Mouse (Mus musculus) lung, embryonic 14.5 days (tissue): ENCODE data around the gene Tmem45b. TPM values are rescaled to one million over a fixed set of nuclear protein-coding genes. Genes with fewer than 3 reads are reported as not detected.

Experiments used
- ATAC-seq: fragments of 200-750 bp; cut with Nextera tagmentation; 2 replicates; pipeline ENCODE4 v1.8.0; 2017; ENCODE audit warnings: mild to moderate bottlenecking, moderate TSS enrichment, moderate library complexity; ENCODE audit not compliant: insufficient read depth
- DNase-seq: peaks from one replicate; pipeline ENCODE4 v3.0.0-alpha.2; 2015
- H3K27ac ChIP-seq: fragments of 300-500 bp; sonication (generic); 2 replicates; pipeline ENCODE4 v1.5.1; 2014; ENCODE audit warnings: low read depth, mild to moderate bottlenecking, moderate library complexity
- H3K27me3 ChIP-seq: fragments of 300-500 bp; sonication (generic); 2 replicates; pipeline ENCODE4 v1.6.1; 2014; ENCODE audit warnings: low read length, control low read depth; ENCODE audit not compliant: insufficient read depth
- H3K36me3 ChIP-seq: fragments of 300-500 bp; sonication (generic); 2 replicates; pipeline ENCODE4 v1.6.1; 2014; ENCODE audit warnings: control low read depth; ENCODE audit not compliant: insufficient read depth
- H3K4me1 ChIP-seq: fragments of 300-500 bp; sonication (generic); 2 replicates; pipeline ENCODE4 v1.6.1; 2014; ENCODE audit warnings: antibody characterized with exemption, control low read depth; ENCODE audit not compliant: insufficient read depth
- H3K4me2 ChIP-seq: fragments of 300-500 bp; sonication (generic); 2 replicates; pipeline ENCODE4 v1.6.1; 2014; ENCODE audit warnings: mild to moderate bottlenecking
- H3K4me3 ChIP-seq: fragments of 300-500 bp; sonication (generic); 2 replicates; pipeline ENCODE4 v1.5.1; 2014; ENCODE audit warnings: low read depth, low read length
- H3K9ac ChIP-seq: fragments of 300-500 bp; sonication (generic); 2 replicates; pipeline ENCODE4 v1.6.1; 2014
- H3K9me3 ChIP-seq: fragments of 300-500 bp; sonication (generic); 2 replicates; pipeline ENCODE4 v1.6.1; 2016; ENCODE audit warnings: low read depth, low read length, control low read depth
- CTCF ChIP-seq: IDR thresholded peaks from 2 replicates; pipeline ENCODE4 v1.5.1; 2016; ENCODE audit warnings: antibody characterized with exemption, low read depth
- WGBS: fragments of 180-500 bp; shearing (Covaris S2); extraction: QIAGEN DNeasy Blood & Tissue Kit; methylation state at CpG from one replicate; pipeline ENCODE4 v1.1.7; 2014; 5-methylcytosine and 5-hydroxymethylcytosine counted together
- polyA plus RNA-seq: library from polyadenylated mRNA; unstranded; fragments of >200 nt; fragmentation: Nextera tagmentation; extraction: Ambion mirVana; gene quantifications from 2 replicates; pipeline ENCODE4 v1.2.1, GENCODE M21; 2014

Gene Tmem45b
- polyA plus RNA-seq, 1 experiment from 2014 or later: 0.25 TPM

- Histone ChIP-seq H3K9me3 (no peaks in the 10 kb centered on the region), H3K9ac (no peak overlapping the region), H3K4me2 (no peak overlapping the region), H3K27me3 (no peaks in the 10 kb centered on the region), H3K27ac (no peak overlapping the region), H3K4me1 (no peaks in the 10 kb centered on the region), H3K4me3 (no peak overlapping the region), H3K36me3 (no peaks in the 10 kb centered on the region)
- WGBS: 79% methylated on average over 7 of the region's 7 CpGs
- TF ChIP-seq CTCF: no peak
- ATAC-seq (no peak), DNase-seq (no peak)
Measured at GRCm38 (mm10) chr9:31432336-31432975, 31.8 kb downstream of the Tmem45b start.

GRCm38 (mm10) chr9:31431751-31432150, 32.5 kb downstream of the Tmem45b start:
- ATAC-seq (no peak), DNase-seq (no peak)
- no peaks in the 10 kb centered on the region for H3K9me3 ChIP-seq
- H3K27me3 ChIP-seq: no peaks in the 10 kb centered on the region
- no peak overlapping the region for H3K9ac ChIP-seq
- no peak overlapping the region for H3K4me2 ChIP-seq
- H3K4me1 ChIP-seq: no peaks in the 10 kb centered on the region
- H3K4me3 ChIP-seq: no peak overlapping the region
- H3K27ac ChIP-seq: no peak overlapping the region
- no peak for TF ChIP-seq CTCF
- H3K36me3 ChIP-seq: no peaks in the 10 kb centered on the region
- 84% methylated on average over 5 of the region's 5 CpGs for WGBS

- DNase-seq (no peak), ATAC-seq (no peak)
Measured at GRCm38 (mm10) chr9:31430011-31430410, 34.3 kb downstream of the Tmem45b start.

GRCm38 (mm10) chr9:31428971-31429370, 35.3 kb downstream of the Tmem45b start:
- 78% methylated on average over 7 of the region's 7 CpGs for WGBS
- Histone ChIP-seq H3K27ac (no peak overlapping the region), H3K4me3 (no peak overlapping the region), H3K36me3 (0 out of 2 replicates have a peak, but pooled peaks cover 6% of the 10 kb centered on the region), H3K4me1 (no peaks in the 10 kb centered on the region), H3K27me3 (no peaks in the 10 kb centered on the region), H3K4me2 (no peak overlapping the region), H3K9ac (no peak overlapping the region), H3K9me3 (no peaks in the 10 kb centered on the region)
- DNase-seq: no peak
- no peak for TF ChIP-seq CTCF
- no peak for ATAC-seq

More at GRCm38 (mm10) chr9:31430011-31430410, 34.3 kb downstream of the Tmem45b start:
- Histone ChIP-seq H3K9me3 (no peaks in the 10 kb centered on the region), H3K4me3 (no peak overlapping the region), H3K36me3 (no peaks in the 10 kb centered on the region), H3K27ac (no peak overlapping the region), H3K27me3 (no peaks in the 10 kb centered on the region), H3K4me2 (no peak overlapping the region), H3K4me1 (no peaks in the 10 kb centered on the region), H3K9ac (no peak overlapping the region)
- 59% methylated on average over 9 of the region's 9 CpGs for WGBS
- no peak for TF ChIP-seq CTCF

GRCm38 (mm10) chr9:31422143-31422542, 42.1 kb downstream of the Tmem45b start:
- Histone ChIP-seq H3K9ac (no peak overlapping the region), H3K4me1 (no peaks in the 10 kb centered on the region), H3K27me3 (no peaks in the 10 kb centered on the region), H3K4me2 (no peak overlapping the region), H3K27ac (no peak overlapping the region), H3K4me3 (no peak overlapping the region), H3K36me3 (peaks cover 67% of the 10 kb centered on the region), H3K9me3 (no peaks in the 10 kb centered on the region)
- no peak for TF ChIP-seq CTCF
- no peak for DNase-seq
- ATAC-seq: no peak
- WGBS: 86% methylated on average over 5 of the region's 5 CpGs

GRCm38 (mm10) chr9:31418821-31419220, 45.4 kb downstream of the Tmem45b start:
- H3K27me3 ChIP-seq: no peaks in the 10 kb centered on the region
- H3K4me1 ChIP-seq: no peaks in the 10 kb centered on the region
- no peak overlapping the region for H3K4me2 ChIP-seq
- 83% methylated on average over 1 of the region's 1 CpGs for WGBS
- ATAC-seq (no peak), DNase-seq (no peak)
- no peak overlapping the region for H3K27ac ChIP-seq
- H3K9me3 ChIP-seq: no peaks in the 10 kb centered on the region
- H3K36me3 ChIP-seq: peaks cover 91% of the 10 kb centered on the region
- H3K9ac ChIP-seq: no peak overlapping the region
- TF ChIP-seq CTCF: no peak
- no peak overlapping the region for H3K4me3 ChIP-seq

- no peak for DNase-seq
- no peaks in the 10 kb centered on the region for H3K9me3 ChIP-seq
- no peaks in the 10 kb centered on the region for H3K27me3 ChIP-seq
- no peak overlapping the region for H3K4me3 ChIP-seq
- no peaks in the 10 kb centered on the region for H3K4me1 ChIP-seq
- no peak overlapping the region for H3K9ac ChIP-seq
- H3K27ac ChIP-seq: no peak overlapping the region
- no peak for ATAC-seq
- TF ChIP-seq CTCF: no peak
- H3K4me2 ChIP-seq: no peak overlapping the region
- H3K36me3 ChIP-seq: peaks cover 92% of the 10 kb centered on the region
- WGBS: 73% methylated on average over 4 of the region's 4 CpGs
Measured at GRCm38 (mm10) chr9:31412165-31412564, 52.1 kb downstream of the Tmem45b start.
